Mouse (Mus musculus) hindbrain, embryonic 13.5 days (tissue): Measurements from ENCODE around the gene Gm49322. TPM values are rescaled to one million over a fixed set of nuclear protein-coding genes. Genes with fewer than 3 reads are reported as not detected.

ENCODE experiments used
- ATAC-seq: fragments of 200-750 bp; cut with Nextera tagmentation; 2 replicates; pipeline ENCODE4 v1.8.0; 2017; ENCODE audit warnings: moderate TSS enrichment; ENCODE audit not compliant: low FRiP score
- H3K27ac ChIP-seq: fragments of 300-500 bp; sonication (generic); 2 replicates; pipeline ENCODE4 v1.5.1; 2015; ENCODE audit warnings: inconsistent platforms, mild to moderate bottlenecking, moderate library complexity
- H3K27me3 ChIP-seq: fragments of 300-500 bp; sonication (generic); 2 replicates; pipeline ENCODE4 v1.6.1; 2015; ENCODE audit warnings: mild to moderate bottlenecking, inconsistent platforms
- H3K36me3 ChIP-seq: fragments of 300-500 bp; sonication (generic); 2 replicates; pipeline ENCODE4 v1.6.1; 2015; ENCODE audit warnings: mild to moderate bottlenecking, inconsistent platforms
- H3K4me1 ChIP-seq: fragments of 300-500 bp; sonication (generic); replicated peaks from 2 replicates; pipeline ENCODE4 v1.6.1; 2015; ENCODE audit warnings: inconsistent platforms
- H3K4me2 ChIP-seq: fragments of 300-500 bp; sonication (generic); 2 replicates; pipeline ENCODE4 v1.6.1; 2015; ENCODE audit warnings: inconsistent platforms, mild to moderate bottlenecking, moderate library complexity
- H3K4me3 ChIP-seq: fragments of 300-500 bp; sonication (generic); 2 replicates; pipeline ENCODE4 v1.5.1; 2015; ENCODE audit warnings: mild to moderate bottlenecking, inconsistent platforms
- H3K9ac ChIP-seq: fragments of 300-500 bp; sonication (generic); 2 replicates; pipeline ENCODE4 v1.6.1; 2015; ENCODE audit warnings: mild to moderate bottlenecking, inconsistent platforms
- H3K9me3 ChIP-seq: fragments of 300-500 bp; sonication (generic); 2 replicates; pipeline ENCODE4 v1.6.1; 2016; ENCODE audit warnings: inconsistent platforms
- WGBS: fragments of 180-500 bp; shearing (Covaris S2); methylation state at CpG from one replicate; pipeline ENCODE4 v1.1.7; 2015; 5-methylcytosine and 5-hydroxymethylcytosine counted together
- polyA plus RNA-seq: library from polyadenylated mRNA; unstranded; fragments of >200 nt; fragmentation: Nextera tagmentation; extraction: Ambion mirVana; gene quantifications from 2 replicates; pipeline ENCODE4 v1.2.1, GENCODE M21; 2015

Gene Gm49322
- polyA plus RNA-seq, 1 experiment from 2014 or later, result 3.1 TPM

DNA sequence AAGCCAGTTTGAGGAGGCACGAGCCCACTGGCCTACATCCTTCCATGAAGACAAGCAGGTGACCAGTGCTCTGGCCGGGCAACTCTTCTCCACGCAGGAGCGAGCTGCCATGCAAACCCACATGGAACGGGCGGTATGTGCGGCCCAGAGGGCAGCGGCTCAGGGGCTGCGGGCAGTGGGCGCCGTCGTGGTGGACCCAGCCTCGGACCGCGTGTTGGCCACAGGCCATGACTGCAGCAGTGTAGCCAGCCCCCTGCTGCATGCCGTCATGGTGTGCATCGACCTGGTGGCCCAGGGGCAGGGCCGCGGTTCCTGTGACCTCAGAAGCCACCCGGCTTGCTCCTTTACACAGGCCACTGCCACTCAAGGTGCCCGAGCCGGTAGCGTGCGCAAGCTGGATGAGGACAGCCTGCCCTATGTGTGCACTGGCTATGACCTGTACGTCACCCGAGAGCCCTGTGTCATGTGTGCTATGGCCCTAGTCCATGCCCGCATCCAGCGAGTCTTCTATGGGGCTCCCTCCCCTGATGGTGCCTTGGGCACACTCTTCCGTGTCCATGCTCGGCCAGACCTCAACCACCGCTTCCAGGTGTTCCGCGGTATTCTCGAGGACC lies 1.0 kb downstream of the Gm49322 start:
- H3K36me3 ChIP-seq, result peaks cover 48% of the 10 kb centered on the region
- H3K9me3 ChIP-seq, result no peaks in the 10 kb centered on the region
- H3K27me3 ChIP-seq, result no peaks in the 10 kb centered on the region
- peaks cover 23% of the 10 kb centered on the region for H3K4me1 ChIP-seq
- ATAC-seq, result no peak
- H3K4me2 ChIP-seq, result no peak overlapping the region
- no peak overlapping the region for H3K27ac ChIP-seq
- 96% methylated on average over 34 of the region's 34 CpGs for WGBS
- H3K9ac ChIP-seq, result no peak overlapping the region
- H3K4me3 ChIP-seq, result no peak overlapping the region

GRCm38 (mm10) chr10:80608435-80608834 lies 2.6 kb downstream of the Gm49322 start:
- H3K4me1 ChIP-seq, result peaks cover 16% of the 10 kb centered on the region
- peaks cover 63% of the 10 kb centered on the region for H3K36me3 ChIP-seq
- H3K4me3 ChIP-seq, result no peak overlapping the region
- H3K4me2 ChIP-seq, result no peak overlapping the region
- H3K9me3 ChIP-seq, result no peaks in the 10 kb centered on the region
- 90% methylated on average over 3 of the region's 3 CpGs for whole genome bisulfite sequencing
- H3K9ac ChIP-seq, result no peak overlapping the region
- H3K27ac ChIP-seq, result no peak overlapping the region
- H3K27me3 ChIP-seq, result no peaks in the 10 kb centered on the region
- ATAC-seq, result no peak

DNA sequence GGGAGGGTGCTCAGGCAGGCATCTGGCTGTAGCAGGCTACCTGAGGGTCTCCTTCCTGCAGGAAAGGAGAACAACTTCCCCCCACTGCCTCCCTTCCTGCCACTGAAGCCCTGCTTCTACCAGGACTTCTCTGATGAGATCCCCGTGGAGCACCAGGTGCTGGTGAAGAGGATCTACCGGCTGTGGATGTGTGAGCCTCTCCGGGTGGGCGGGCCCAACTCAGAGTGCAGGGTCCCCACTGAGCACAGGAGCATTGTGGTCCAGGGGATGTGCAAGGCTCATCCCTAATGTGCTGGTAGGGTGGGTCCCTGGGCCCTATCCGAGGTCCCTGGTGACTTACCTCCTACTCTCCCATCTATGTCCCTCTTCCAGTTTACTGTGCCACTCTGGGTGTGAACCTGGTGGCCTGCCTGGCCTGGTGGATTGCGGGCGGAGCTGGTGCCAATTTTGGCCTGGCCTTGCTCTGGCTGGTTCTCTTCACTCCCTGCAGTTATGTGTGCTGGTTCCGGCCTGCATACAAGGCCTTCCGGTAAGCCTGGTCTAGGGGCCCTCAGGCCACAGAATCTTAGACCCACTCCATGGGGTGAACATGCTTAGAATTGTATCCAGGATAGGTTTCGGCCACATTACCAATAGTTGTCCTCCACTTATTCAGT lies 3.6 kb downstream of the Gm49322 start:
- Histone ChIP-seq H3K4me1 (peaks cover 6% of the 10 kb centered on the region), H3K27ac (no peak overlapping the region), H3K4me3 (no peak overlapping the region), H3K4me2 (no peak overlapping the region), H3K9me3 (no peaks in the 10 kb centered on the region), H3K27me3 (no peaks in the 10 kb centered on the region), H3K36me3 (peaks cover 72% of the 10 kb centered on the region), H3K9ac (no peak overlapping the region; the same call in 1 of the 2 replicates)
- no peak for ATAC-seq
- 93% methylated on average over 10 of the region's 10 CpGs for WGBS

- no peak overlapping the region for H3K4me2 ChIP-seq
- H3K4me3 ChIP-seq, result no peak overlapping the region
- peak overlapping the region; percentile 35; the same call in 1 of the 2 replicates for H3K9ac ChIP-seq
- peaks cover 4% of the 10 kb centered on the region; the same call in 1 of the 2 replicates for H3K4me1 ChIP-seq
- H3K36me3 ChIP-seq, result peaks cover 81% of the 10 kb centered on the region
- no peak overlapping the region for H3K27ac ChIP-seq
- ATAC-seq, result no peak
- H3K9me3 ChIP-seq, result no peaks in the 10 kb centered on the region
- 95% methylated on average over 9 of the region's 9 CpGs for WGBS
- no peaks in the 10 kb centered on the region for H3K27me3 ChIP-seq
Measured at GRCm38 (mm10) chr10:80610116-80610785, 4.4 kb downstream of the Gm49322 start.

GRCm38 (mm10) chr10:80611024-80611423 lies 5.2 kb downstream of the Gm49322 start:
- H3K27ac ChIP-seq, result no peak overlapping the region
- no peak overlapping the region for H3K4me3 ChIP-seq
- H3K9me3 ChIP-seq, result no peaks in the 10 kb centered on the region
- H3K36me3 ChIP-seq, result peaks cover 87% of the 10 kb centered on the region
- WGBS, result 81% methylated on average over 4 of the region's 4 CpGs
- no peak overlapping the region for H3K9ac ChIP-seq
- H3K4me1 ChIP-seq, result peaks cover 4% of the 10 kb centered on the region; the same call in 1 of the 2 replicates
- no peak for ATAC-seq
- H3K4me2 ChIP-seq, result no peak overlapping the region
- H3K27me3 ChIP-seq, result no peaks in the 10 kb centered on the region

GRCm38 (mm10) chr10:80611905-80612304 lies 6.1 kb downstream of the Gm49322 start:
- no peak overlapping the region for H3K27ac ChIP-seq
- H3K36me3 ChIP-seq, result peaks cover 83% of the 10 kb centered on the region
- no peak overlapping the region for H3K4me3 ChIP-seq
- H3K9me3 ChIP-seq, result no peaks in the 10 kb centered on the region
- H3K4me1 ChIP-seq, result peaks cover 4% of the 10 kb centered on the region; the same call in 1 of the 2 replicates
- no peak for ATAC-seq
- no peak overlapping the region for H3K9ac ChIP-seq
- no peaks in the 10 kb centered on the region for H3K27me3 ChIP-seq
- no peak overlapping the region for H3K4me2 ChIP-seq
- WGBS, result 94% methylated on average over 3 of the region's 3 CpGs

GRCm38 (mm10) chr10:80613821-80614220 lies 8.0 kb downstream of the Gm49322 start:
- Histone ChIP-seq H3K9me3 (no peaks in the 10 kb centered on the region), H3K27me3 (no peaks in the 10 kb centered on the region), H3K9ac (no peak overlapping the region), H3K27ac (no peak overlapping the region), H3K4me1 (peaks cover 4% of the 10 kb centered on the region; the same call in 1 of the 2 replicates), H3K36me3 (peaks cover 63% of the 10 kb centered on the region), H3K4me2 (no peak overlapping the region), H3K4me3 (no peak overlapping the region)
- WGBS, result 87% methylated on average over 3 of the region's 3 CpGs
- no peak for ATAC-seq

GRCm38 (mm10) chr10:80614351-80614750 lies 8.5 kb downstream of the Gm49322 start:
- Histone ChIP-seq H3K27ac (no peak overlapping the region), H3K4me1 (peaks cover 4% of the 10 kb centered on the region; the same call in 1 of the 2 replicates), H3K9me3 (no peaks in the 10 kb centered on the region), H3K4me3 (no peak overlapping the region), H3K9ac (0 out of 2 replicates have a peak overlapping the region, but pooled peaks have one; percentile 15), H3K36me3 (peaks cover 58% of the 10 kb centered on the region), H3K4me2 (no peak overlapping the region), H3K27me3 (no peaks in the 10 kb centered on the region)
- WGBS, result 92% methylated on average over 6 of the region's 6 CpGs
- no peak for ATAC-seq

DNA sequence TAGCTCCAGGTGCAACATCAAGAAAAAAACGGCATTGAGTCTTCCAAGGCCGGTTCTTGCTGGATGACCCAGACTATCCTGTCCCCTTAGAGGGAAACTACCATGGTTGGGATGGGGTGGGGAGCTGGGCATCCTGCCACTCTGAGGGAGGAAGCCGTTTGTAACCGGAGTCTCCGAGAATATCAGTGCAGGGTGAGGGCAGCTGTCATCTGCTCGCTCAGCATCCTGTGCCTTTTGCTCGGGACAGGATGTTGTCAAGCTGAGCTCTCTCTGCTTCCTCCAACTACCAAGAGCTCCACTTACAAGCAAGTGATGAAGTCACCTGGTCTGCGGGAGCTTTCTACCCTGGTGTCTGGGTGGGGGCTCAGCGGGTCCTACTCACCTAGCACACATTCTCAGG lies 12.4 kb downstream of the Gm49322 start:
- no peak overlapping the region for H3K4me2 ChIP-seq
- H3K27ac ChIP-seq, result no peak overlapping the region
- no peak overlapping the region for H3K9ac ChIP-seq
- H3K4me1 ChIP-seq, result peaks cover 10% of the 10 kb centered on the region
- 69% methylated on average over 9 of the region's 9 CpGs for WGBS
- H3K27me3 ChIP-seq, result no peaks in the 10 kb centered on the region
- no peak overlapping the region for H3K4me3 ChIP-seq
- ATAC-seq, result no peak
- no peaks in the 10 kb centered on the region for H3K9me3 ChIP-seq
- peaks cover 33% of the 10 kb centered on the region for H3K36me3 ChIP-seq

DNA sequence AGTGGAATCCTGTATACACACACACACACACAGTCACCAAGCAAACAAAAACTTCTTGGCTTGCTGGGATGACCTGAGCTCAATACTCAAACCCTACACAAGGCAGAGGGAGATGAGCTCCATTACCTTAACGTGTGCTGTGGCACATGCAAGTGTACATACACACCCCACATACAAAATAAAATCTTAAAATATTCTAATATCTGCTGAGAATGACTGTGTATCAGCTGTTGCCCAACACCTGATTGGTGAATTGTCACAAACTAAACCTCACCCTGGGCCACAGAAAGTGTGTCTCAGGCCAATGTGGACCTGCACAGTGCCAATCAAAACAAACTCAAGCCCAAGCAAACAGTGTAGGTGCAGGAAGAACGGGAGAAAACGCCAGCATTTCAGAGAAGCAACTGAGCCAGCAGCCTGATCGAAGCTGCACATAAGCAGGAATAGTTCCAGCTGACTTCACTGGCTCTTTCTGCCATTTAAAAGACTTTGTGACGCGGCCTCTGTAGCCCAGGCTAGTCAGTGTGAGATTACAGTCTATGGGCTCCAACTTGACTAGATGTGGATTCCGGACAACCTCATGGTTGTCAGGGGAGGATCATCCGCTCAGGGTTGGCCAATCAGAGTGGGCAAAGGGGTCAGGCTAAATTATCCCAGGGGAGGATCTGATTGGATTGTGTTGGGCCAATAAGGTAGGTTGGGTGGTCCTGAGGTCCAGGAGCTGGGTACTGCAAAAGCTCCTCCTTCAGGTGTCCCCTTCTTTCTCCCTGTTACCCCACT lies 13.8 kb downstream of the Gm49322 start:
- peaks cover 25% of the 10 kb centered on the region for H3K4me1 ChIP-seq
- no peaks in the 10 kb centered on the region for H3K27me3 ChIP-seq
- no peak for ATAC-seq
- H3K9me3 ChIP-seq, result no peaks in the 10 kb centered on the region
- H3K4me3 ChIP-seq, result no peak overlapping the region
- no peak overlapping the region for H3K9ac ChIP-seq
- no peak overlapping the region for H3K4me2 ChIP-seq
- WGBS, result 37% methylated on average over 8 of the region's 8 CpGs
- peaks cover 18% of the 10 kb centered on the region for H3K36me3 ChIP-seq
- no peak overlapping the region for H3K27ac ChIP-seq

- no peak for ATAC-seq
- 87% methylated on average over 9 of the region's 9 CpGs for WGBS
- H3K36me3 ChIP-seq, result peaks cover 11% of the 10 kb centered on the region
- no peak overlapping the region for H3K9ac ChIP-seq
- no peak overlapping the region for H3K4me2 ChIP-seq
- H3K4me3 ChIP-seq, result no peak overlapping the region
- H3K4me1 ChIP-seq, result peaks cover 32% of the 10 kb centered on the region
- no peaks in the 10 kb centered on the region for H3K27me3 ChIP-seq
- H3K27ac ChIP-seq, result no peak overlapping the region
- H3K9me3 ChIP-seq, result no peaks in the 10 kb centered on the region
Measured at GRCm38 (mm10) chr10:80620365-80620764, 14.5 kb downstream of the Gm49322 start.
